Mouse (Mus musculus): ENCODE measurements around the gene Gpr156.
"Not testable (repeated sequence)": the region's sequence is repeated elsewhere in the genome, so short reads cannot be mapped to it uniquely, and the experiment has no call there.

The Gpr156 gene

DNA sequence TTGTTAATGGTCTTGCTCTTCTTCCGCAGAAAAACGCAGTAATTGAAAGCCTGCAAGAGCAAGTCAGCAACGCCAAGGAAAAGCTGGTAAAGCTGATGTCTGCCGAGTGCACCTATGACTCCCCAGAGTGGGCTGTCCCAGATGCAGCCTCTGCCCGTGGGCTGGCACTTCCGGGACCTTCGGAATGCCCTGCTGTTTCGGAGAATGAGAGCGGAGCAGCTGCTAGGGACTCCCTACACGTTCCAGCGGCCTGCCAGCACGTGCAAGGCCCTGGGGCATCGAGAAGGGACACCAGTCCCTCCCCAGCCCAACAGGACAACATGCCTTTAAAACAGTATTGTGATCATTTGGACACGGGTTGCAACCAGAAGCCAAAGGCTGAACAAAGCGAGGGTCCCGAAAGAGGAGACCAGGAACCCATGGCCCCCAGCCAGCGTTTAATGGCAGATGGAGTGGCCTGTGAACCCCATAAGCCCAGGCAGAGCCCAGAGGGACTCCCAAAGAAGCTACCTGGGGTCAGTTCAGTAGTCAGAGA is 88.3 kb downstream of the Gpr156 start:
- no peak for DNase-seq

DNA sequence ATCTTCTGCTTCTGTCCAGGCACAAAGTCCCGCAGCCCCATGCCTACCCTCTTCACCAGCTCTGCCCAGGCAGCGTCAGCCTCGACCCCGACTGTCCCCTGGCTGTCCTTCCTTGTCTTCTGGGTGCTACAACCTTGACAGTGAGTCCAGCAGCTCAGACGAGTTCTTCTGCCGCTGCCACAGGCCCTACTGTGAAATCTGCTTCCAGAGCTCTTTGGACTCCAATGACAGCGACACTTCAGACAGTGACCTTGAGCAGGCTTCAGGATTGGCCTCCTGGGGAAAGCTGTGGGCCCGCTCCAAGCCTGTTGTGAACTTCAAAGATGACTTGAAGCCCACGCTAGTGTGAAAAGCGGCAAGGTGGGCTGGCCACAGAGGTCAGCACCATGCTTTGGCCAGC is 89.2 kb downstream of the Gpr156 start:
- DNase-seq = no peak

GRCm38 (mm10) chr16:38008371-38008770 is 92.1 kb downstream of the Gpr156 start:
- DNase-seq = no peak

DNA sequence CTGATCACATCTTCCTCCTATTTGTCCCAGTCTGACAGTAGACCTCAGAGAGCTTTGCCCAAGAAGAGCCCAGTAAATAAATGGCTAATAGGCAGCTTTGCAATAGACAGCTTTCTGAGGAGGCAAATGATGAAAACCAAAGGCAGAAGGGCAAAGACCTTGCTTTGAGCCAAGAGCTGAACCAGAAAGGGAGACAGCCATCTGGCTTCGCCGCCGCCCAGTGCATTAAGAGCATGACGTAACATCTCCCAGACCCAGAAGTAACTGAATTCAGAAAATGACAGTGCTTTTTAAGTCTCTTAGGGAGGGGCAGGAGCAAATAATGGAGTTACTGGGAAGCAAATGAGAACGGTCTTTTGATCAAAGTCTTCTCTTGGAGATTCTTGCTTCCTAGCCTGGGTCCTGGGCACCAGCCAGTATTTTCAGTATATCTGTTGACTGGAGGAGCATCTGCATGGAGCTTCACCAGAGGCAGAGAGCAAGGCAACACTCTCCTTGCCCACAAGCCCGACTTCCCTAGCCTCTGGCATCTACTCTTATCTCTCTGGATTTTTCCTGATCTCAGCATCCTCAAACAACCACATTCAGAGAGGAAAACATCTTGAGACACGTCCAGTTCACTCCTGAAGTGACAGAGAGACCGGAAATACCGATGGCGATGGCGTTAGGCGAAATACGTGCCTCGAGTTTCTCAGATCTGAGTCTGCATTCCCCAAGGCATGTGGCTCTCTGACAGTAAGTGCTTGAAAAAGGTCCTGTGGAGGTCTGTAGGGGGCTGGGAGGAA is 92.9 kb downstream of the Gpr156 start:
- DNase-seq = no peak

DNA sequence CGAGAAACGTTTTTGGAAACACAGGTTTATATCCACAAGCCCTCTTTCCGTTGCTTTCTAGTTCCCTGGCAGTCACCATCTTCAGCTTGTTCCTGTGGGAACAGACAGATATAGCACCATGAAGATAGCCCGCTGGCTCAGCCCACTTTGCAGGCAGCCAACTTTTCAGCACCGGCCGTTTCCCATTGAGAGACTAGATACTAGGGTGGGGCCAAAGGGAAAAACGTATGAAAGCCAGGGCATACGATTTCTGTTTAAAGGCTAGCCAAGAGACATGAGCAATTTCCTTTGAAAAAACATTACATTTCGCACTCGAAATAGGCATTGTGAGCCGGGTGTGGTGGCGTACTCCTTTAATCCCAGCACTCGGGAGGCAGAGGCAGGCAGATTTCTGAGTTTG is 95.2 kb downstream of the Gpr156 start:
- no peak for DNase-seq

GRCm38 (mm10) chr16:38012382-38012781 is 96.1 kb downstream of the Gpr156 start:
- DNase-seq = no peak

GRCm38 (mm10) chr16:38012891-38013290 is 96.6 kb downstream of the Gpr156 start:
- no peak for DNase-seq

- no peak for DNase-seq
These were observed 98.7 kb downstream of the Gpr156 start for GRCm38 (mm10) chr16:38014951-38015350.

DNA sequence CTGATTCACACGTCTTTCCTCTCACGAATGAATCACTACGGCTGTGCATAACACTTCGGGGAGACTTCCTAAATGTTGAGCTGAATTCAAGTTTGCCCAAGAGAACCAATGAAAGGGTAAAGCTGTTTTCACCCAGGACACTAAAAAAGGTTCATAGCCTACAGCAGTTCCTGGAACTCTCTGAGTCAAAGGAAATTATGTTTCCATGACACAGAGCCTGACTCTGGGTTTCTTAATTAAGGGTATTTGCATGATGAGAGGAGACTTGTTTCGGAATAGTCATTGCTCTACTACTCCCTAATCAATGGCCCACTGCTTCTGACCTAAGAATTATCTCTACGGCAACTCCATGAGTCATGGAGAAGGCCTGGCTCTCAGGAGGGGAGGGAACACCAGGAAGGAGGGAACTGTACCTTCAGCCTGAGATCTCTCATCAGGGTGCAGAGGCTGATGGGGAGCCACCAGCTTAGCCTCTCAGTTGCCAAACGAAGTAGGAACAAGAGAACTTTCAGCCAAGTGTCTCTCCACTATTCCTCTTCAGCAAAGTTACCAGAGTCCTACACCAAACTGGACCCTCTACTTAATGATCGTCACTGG is 100.7 kb downstream of the Gpr156 start:
- no peak for DNase-seq

DNA sequence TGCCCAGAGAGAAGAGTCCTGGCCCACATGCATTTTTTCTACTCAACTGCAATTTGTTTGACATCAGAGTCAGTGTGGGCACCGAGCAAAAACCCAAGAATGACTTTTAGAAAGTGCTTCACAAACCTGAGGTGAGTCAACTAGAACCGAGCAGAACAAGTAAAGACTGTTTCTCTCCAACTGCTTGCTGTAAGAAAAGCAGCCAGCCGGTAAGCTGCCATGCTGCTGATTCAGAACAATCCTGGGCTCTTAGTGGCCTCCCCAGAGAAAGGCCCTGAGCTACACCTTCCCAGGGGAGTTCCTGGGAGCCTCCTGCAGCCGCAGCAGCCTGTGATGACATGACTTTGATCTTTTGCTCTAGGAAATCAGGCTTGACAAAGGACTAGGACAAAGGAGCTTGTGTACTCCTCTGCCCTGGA is 101.7 kb downstream of the Gpr156 start:
- DNase-seq = no peak

- no peak for DNase-seq
These were observed 116.3 kb downstream of the Gpr156 start for GRCm38 (mm10) chr16:38032644-38033043.

GRCm38 (mm10) chr16:38033071-38033470 is 116.8 kb downstream of the Gpr156 start:
- DNase-seq = peak in 1 of 2 experiments; percentile 3

DNA sequence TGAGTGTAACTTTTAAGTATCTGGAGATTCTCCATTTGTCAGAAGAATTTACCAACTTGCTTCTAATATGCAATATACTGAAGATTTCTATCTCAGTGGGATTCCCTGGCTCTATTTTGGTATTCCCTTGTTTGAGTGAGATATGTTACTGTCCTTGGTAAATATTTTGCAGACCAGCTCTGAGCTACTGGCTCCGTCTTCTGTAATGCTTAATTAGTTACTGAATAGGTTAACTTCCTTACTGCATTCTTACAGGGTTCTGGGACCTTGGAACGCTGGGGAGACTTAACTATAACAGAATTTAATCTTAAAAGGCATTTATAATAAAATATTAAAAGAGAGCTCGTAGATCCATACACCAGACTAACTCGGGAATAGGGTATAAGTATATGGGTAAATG is 121.8 kb downstream of the Gpr156 start:
- DNase-seq = not testable (repeated sequence)

- no peak for DNase-seq
These were observed 125.9 kb downstream of the Gpr156 start for GRCm38 (mm10) chr16:38042160-38042559.

DNA sequence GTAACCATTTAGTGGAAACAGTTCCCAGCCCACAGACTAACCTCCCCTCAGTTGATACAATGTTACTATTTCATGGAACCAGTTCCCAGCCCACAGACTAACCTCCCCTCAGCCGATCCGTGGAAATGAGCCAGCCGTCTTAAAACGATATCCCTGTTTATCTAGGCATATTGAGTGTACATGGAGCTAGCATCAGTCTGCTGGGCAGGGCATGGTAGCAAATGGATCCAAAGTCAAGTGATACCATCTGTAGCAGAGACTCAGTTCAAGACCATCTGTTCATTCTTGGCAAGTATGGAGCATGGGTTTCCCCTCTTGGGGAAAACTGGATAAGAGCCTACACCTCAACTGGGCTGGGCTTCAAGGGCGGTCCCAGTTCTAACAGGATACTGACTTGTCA is 128.3 kb downstream of the Gpr156 start:
- no peak for DNase-seq

- DNase-seq = no peak
These were observed 131.7 kb downstream of the Gpr156 start for GRCm38 (mm10) chr16:38047781-38048558.
